Mouse (Mus musculus) heart, postnatal 0 days (tissue): ENCODE results near the gene Zfp385b. TPM values are rescaled to one million over a fixed set of nuclear protein-coding genes. Genes with fewer than 3 reads are reported as not detected.

Experiments
- ATAC-seq: fragments of 200-750 bp; cut with Nextera tagmentation; 2 replicates; pipeline ENCODE4 v1.8.0; 2017; ENCODE audit warnings: low read depth, moderate number of reproducible peaks, moderate library complexity; ENCODE audit not compliant: insufficient read depth
- DNase-seq: peaks from one replicate; pipeline ENCODE4 v3.0.0-alpha.2; 2016; ENCODE audit warnings: low spot score
- H3K27ac ChIP-seq: fragments of 300-500 bp; sonication (generic); 2 replicates; pipeline ENCODE4 v1.5.1; 2014; ENCODE audit warnings: low read depth, mild to moderate bottlenecking
- H3K27me3 ChIP-seq: fragments of 300-500 bp; sonication (generic); 2 replicates; pipeline ENCODE4 v1.6.1; 2014; ENCODE audit warnings: low read length, mixed read lengths; ENCODE audit not compliant: control insufficient read depth, insufficient read depth
- H3K36me3 ChIP-seq: fragments of 300-500 bp; sonication (generic); replicated peaks from 2 replicates; pipeline ENCODE4 v1.6.1; 2014; ENCODE audit warnings: low read length, mixed read lengths; ENCODE audit not compliant: control insufficient read depth, insufficient read depth
- H3K4me1 ChIP-seq: fragments of 300-500 bp; sonication (generic); 2 replicates; pipeline ENCODE4 v1.6.1; 2014; ENCODE audit warnings: antibody characterized with exemption; ENCODE audit not compliant: control insufficient read depth, insufficient read depth
- H3K4me2 ChIP-seq: fragments of 300-500 bp; sonication (generic); 2 replicates; pipeline ENCODE4 v1.6.1; 2014; ENCODE audit warnings: low read depth, mild to moderate bottlenecking, low read length, moderate library complexity
- H3K4me3 ChIP-seq: fragments of 300-500 bp; sonication (generic); 2 replicates; pipeline ENCODE4 v1.5.1; 2014; ENCODE audit warnings: low read depth, low read length
- H3K9ac ChIP-seq: fragments of 300-500 bp; sonication (generic); replicated peaks from 2 replicates; pipeline ENCODE4 v1.6.1; 2014; ENCODE audit warnings: low read depth, low read length, mixed read lengths
- H3K9me3 ChIP-seq: fragments of 300-500 bp; sonication (generic); replicated peaks from 2 replicates; pipeline ENCODE4 v1.6.1; 2016; ENCODE audit warnings: low read length; ENCODE audit not compliant: control insufficient read depth
- CTCF ChIP-seq: IDR thresholded peaks from 2 replicates; pipeline ENCODE4 v1.5.1; 2016; ENCODE audit warnings: antibody characterized with exemption, control low read depth, low read depth
- EP300 ChIP-seq: IDR thresholded peaks from 2 replicates; pipeline ENCODE4 v1.6.1; 2016; ENCODE audit warnings: antibody characterized with exemption, low read depth
- WGBS: fragments of 180-500 bp; shearing (Covaris S2); extraction: QIAGEN DNeasy Blood & Tissue Kit; methylation state at CpG from one replicate; pipeline ENCODE4 v1.1.7; 2014; 5-methylcytosine and 5-hydroxymethylcytosine counted together
- polyA plus RNA-seq: library from polyadenylated mRNA; unstranded; fragments of >200 nt; fragmentation: Nextera tagmentation; extraction: Ambion mirVana; gene quantifications from 2 replicates; pipeline ENCODE4 v1.2.1, GENCODE M21; 2015
- total RNA-seq: library from RNA; depleted of rRNA; stranded (reverse); fragments of >200 nt; gene quantifications from 2 replicates; pipeline ENCODE4 v1.2.3, GENCODE M21; 2014; ENCODE audit warnings: low replicate concordance

Zfp385b gene
- total and polyA plus RNA-seq, 2 experiments from 2014 or later: 1.8 to 4.2 TPM

DNA sequence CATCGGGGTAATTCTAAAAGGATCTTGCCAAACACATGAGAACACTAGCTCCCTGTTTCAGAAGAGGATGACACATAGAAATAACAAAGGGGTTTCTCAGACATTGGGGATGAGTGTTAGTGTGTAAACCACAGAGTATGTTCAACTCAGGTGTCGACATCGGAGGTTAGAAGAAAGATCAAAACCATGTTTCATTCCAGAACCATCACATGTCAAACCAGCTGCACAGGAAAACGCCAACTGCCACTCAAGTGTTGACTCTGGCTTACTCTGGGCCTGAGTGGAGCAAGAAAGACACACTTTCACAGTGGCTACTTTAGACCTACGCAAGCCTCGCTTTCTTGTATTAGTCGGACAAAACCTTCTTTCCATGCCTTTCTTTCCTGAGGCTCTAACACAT is 74.2 kb downstream of the Zfp385b start:
- H3K27me3 ChIP-seq: no peaks in the 10 kb centered on the region
- DNase-seq (no peak), ATAC-seq (no peak)
- no peak overlapping the region for H3K27ac ChIP-seq
- WGBS: 81% methylated on average over 7 of the region's 7 CpGs
- H3K4me1 ChIP-seq: no peaks in the 10 kb centered on the region
- H3K36me3 ChIP-seq: no peaks in the 10 kb centered on the region
- H3K4me2 ChIP-seq: no peak overlapping the region
- H3K9me3 ChIP-seq: no peaks in the 10 kb centered on the region
- H3K9ac ChIP-seq: no peak overlapping the region
- no peak overlapping the region for H3K4me3 ChIP-seq
- TF ChIP-seq CTCF: no peak
- no peak for TF ChIP-seq EP300

DNA sequence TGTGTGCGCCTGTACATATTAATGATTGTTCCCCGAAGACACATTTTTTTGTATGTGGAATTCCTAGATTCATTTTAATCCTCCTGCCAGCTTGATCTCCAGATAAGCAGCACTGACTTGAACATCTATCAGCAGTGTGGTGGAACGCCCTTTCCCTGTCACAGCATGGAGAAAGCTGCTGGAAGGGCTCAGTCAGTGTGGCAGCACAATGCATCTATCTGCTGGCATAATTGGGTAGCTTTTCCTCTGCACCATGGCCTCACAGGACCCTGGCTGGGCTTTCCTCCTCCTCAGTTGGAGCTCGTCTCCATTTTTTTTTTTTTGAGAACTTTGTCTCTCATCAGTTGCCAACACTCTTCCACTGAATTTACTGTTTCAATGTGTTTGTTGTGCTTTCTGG is 77.1 kb downstream of the Zfp385b start:
- Histone ChIP-seq H3K27ac (no peak overlapping the region), H3K9ac (no peak overlapping the region), H3K9me3 (no peaks in the 10 kb centered on the region), H3K36me3 (no peaks in the 10 kb centered on the region), H3K4me2 (no peak overlapping the region), H3K4me1 (no peaks in the 10 kb centered on the region), H3K4me3 (no peak overlapping the region), H3K27me3 (no peaks in the 10 kb centered on the region)
- 74% methylated on average over 4 of the region's 4 CpGs for WGBS
- ATAC-seq: no peak
- TF ChIP-seq CTCF: no peak
- TF ChIP-seq EP300: no peak
- no peak for DNase-seq

DNA sequence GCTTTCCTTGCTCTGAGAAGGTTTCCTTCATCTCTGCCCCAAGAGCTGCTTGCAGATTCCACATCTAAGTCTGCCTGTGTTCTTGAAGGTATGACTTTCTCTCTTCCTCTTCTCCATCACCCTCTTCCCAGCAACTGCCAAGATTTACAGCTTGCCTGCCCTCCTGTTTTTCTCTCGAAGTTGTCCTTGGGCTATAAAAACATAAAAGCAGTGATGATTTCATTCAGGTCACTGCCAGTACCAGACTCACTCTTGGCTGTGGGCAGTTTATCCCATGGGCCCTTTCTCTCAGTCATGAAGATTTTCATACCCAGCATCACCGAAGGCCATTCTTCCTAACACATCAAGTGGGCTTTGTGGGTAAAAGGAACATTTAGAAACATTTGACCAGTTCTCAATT is 89.2 kb downstream of the Zfp385b start:
- H3K9me3 ChIP-seq: no peaks in the 10 kb centered on the region
- no peak overlapping the region for H3K4me2 ChIP-seq
- no peaks in the 10 kb centered on the region for H3K27me3 ChIP-seq
- 70% methylated on average over 2 of the region's 2 CpGs for WGBS
- no peak for TF ChIP-seq CTCF
- no peak for TF ChIP-seq EP300
- ATAC-seq (no peak), DNase-seq (no peak)
- H3K4me3 ChIP-seq: no peak overlapping the region
- H3K27ac ChIP-seq: no peak overlapping the region
- no peaks in the 10 kb centered on the region for H3K36me3 ChIP-seq
- no peaks in the 10 kb centered on the region for H3K4me1 ChIP-seq
- H3K9ac ChIP-seq: no peak overlapping the region

DNA sequence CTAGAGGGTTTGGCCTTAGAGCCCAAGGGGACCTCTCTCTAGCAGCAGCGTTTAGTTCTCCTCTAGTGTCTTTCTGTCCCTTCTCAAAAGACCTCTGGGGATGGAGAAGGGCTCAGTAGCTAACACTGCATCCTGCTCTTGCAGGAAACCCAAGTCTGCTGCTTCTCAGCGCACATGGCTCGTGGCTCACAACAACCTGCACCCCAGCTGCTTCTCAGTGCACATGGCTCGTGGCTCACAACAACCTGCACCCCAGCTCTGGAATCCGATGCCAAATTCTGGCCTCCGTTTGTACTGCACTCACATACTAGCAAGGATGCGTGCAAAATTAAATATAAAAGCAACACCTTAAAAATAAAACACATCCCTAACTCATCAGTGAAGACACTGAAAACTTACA is 92.6 kb downstream of the Zfp385b start:
- DNase-seq: no peak
- H3K9me3 ChIP-seq: no peaks in the 10 kb centered on the region
- H3K4me1 ChIP-seq: 0 out of 2 replicates have a peak, but pooled peaks cover 3% of the 10 kb centered on the region
- no peak overlapping the region for H3K27ac ChIP-seq
- no peaks in the 10 kb centered on the region for H3K36me3 ChIP-seq
- H3K9ac ChIP-seq: no peak overlapping the region
- no peak for TF ChIP-seq CTCF
- no peak for TF ChIP-seq EP300
- no peak overlapping the region for H3K4me3 ChIP-seq
- ATAC-seq: no peak
- no peak overlapping the region for H3K4me2 ChIP-seq
- no peaks in the 10 kb centered on the region for H3K27me3 ChIP-seq
- WGBS: 66% methylated on average over 7 of the region's 7 CpGs

DNA sequence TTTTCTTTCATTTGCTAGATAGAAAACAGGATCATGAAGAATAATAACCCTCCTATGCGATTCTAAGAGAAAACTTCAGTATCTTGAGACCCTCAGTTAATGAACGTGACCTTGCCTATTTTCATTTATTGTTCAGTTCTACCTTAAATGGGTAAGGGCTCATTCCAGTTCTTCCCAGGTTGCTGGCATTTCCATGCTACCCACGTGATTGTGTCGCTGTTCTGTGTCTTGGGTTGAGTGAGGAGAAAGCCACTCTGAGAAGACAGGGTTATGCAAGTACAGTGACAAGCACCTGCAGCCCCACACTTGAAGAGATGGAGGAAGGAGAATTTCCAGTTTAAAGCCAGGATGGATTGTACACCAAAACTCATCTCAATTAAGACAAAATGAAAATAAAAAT is 98.6 kb downstream of the Zfp385b start:
- H3K9ac ChIP-seq: no peak overlapping the region
- no peak for TF ChIP-seq CTCF
- TF ChIP-seq EP300: no peak
- no peak overlapping the region for H3K4me3 ChIP-seq
- 84% methylated on average over 4 of the region's 4 CpGs for WGBS
- H3K27me3 ChIP-seq: no peaks in the 10 kb centered on the region
- H3K4me1 ChIP-seq: 0 out of 2 replicates have a peak, but pooled peaks cover 3% of the 10 kb centered on the region
- H3K9me3 ChIP-seq: no peaks in the 10 kb centered on the region
- no peak overlapping the region for H3K4me2 ChIP-seq
- H3K36me3 ChIP-seq: no peaks in the 10 kb centered on the region
- ATAC-seq: no peak
- H3K27ac ChIP-seq: no peak overlapping the region
- DNase-seq: no peak

DNA sequence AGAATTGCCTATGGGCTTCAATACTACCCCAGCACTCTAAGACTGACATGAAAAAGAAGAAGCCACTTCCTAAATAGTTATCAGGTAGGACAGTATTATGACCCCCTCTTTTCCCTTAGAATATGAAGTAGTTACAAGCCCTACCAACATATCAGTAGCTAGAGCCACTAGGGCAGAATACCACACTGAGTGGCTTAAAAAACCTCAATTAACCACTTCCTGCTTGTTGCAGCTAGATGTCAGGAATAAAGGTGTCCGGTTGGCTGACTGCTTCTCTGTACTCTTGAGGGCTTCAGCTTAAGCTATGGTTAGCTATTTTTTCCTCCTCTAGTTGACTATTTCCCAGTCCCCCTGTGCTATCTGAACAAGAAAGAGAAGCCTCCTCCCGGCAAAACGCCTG is 103.1 kb downstream of the Zfp385b start:
- no peak for DNase-seq
- TF ChIP-seq EP300 (no peak), CTCF (no peak)
- Histone ChIP-seq H3K4me2 (no peak overlapping the region), H3K27me3 (no peaks in the 10 kb centered on the region), H3K9me3 (no peaks in the 10 kb centered on the region), H3K27ac (no peak overlapping the region), H3K4me3 (no peak overlapping the region), H3K4me1 (no peaks in the 10 kb centered on the region), H3K9ac (no peak overlapping the region), H3K36me3 (no peaks in the 10 kb centered on the region)
- WGBS: 67% methylated on average over 3 of the region's 3 CpGs
- no peak for ATAC-seq
